Mouse (Mus musculus): ENCODE measurements around the gene Mrnip. TPM values are rescaled to one million over a fixed set of nuclear protein-coding genes. Genes with fewer than 3 reads are reported as not detected.

Gene Mrnip
- polyA plus RNA-seq, 1 experiment, result 21.1 TPM

GRCm38 (mm10) chr11:50159347-50159746 lies 14.9 kb upstream of the Mrnip start:
- no peaks in the 10 kb centered on the region for H3K27me3 ChIP-seq (replicated peaks; ENCODE audit: control insufficient read depth, insufficient read depth, low read length)
- DNase-seq, result no peak
- no peak for TF ChIP-seq POLR2A (IDR thresholded peaks at IDR 0.05; ENCODE audit: low read depth, low read length)
- no peak for TF ChIP-seq CTCF (conservative IDR thresholded peaks at IDR 0.05; ENCODE audit: insufficient read depth, insufficient read length, low read depth, low read length)
- peaks cover 15% of the 10 kb centered on the region; the same call in 1 of the 2 replicates for H3K4me1 ChIP-seq (ENCODE audit: control insufficient read depth, insufficient read depth, low read length)
- no peak overlapping the region for H3K27ac ChIP-seq (ENCODE audit: insufficient read depth, low read depth, low read length)
- WGBS, result 68% methylated on average over 4 of the region's 4 CpGs
- H3K4me3 ChIP-seq (ENCODE audit: insufficient read depth, low read depth, low read length), result no peak overlapping the region
- H3K36me3 ChIP-seq (ENCODE audit: control insufficient read depth, insufficient read depth, low read length), result peaks cover 5% of the 10 kb centered on the region; the same call in 1 of the 2 replicates

GRCm38 (mm10) chr11:50161578-50162304 lies 12.5 kb upstream of the Mrnip start:
- H3K27me3 ChIP-seq (replicated peaks; ENCODE audit: control insufficient read depth, insufficient read depth, low read length), result no peaks in the 10 kb centered on the region
- peak overlapping the region; percentile 6; the same call in 1 of the 2 replicates for H3K27ac ChIP-seq (ENCODE audit: insufficient read depth, low read depth, low read length)
- H3K36me3 ChIP-seq (ENCODE audit: control insufficient read depth, insufficient read depth, low read length), result peaks cover 4% of the 10 kb centered on the region; the same call in 1 of the 2 replicates
- no peak overlapping the region for H3K4me3 ChIP-seq (ENCODE audit: insufficient read depth, low read depth, low read length)
- DNase-seq, result peak; percentile 68
- peak; percentile 95 for TF ChIP-seq CTCF (conservative IDR thresholded peaks at IDR 0.05; ENCODE audit: insufficient read depth, insufficient read length, low read depth, low read length)
- no peak for TF ChIP-seq POLR2A (IDR thresholded peaks at IDR 0.05; ENCODE audit: low read depth, low read length)
- WGBS, result 70% methylated on average over 10 of the region's 10 CpGs
- peaks cover 15% of the 10 kb centered on the region; the same call in 1 of the 2 replicates for H3K4me1 ChIP-seq (ENCODE audit: control insufficient read depth, insufficient read depth, low read length)

GRCm38 (mm10) chr11:50162338-50163050 lies 11.8 kb upstream of the Mrnip start:
- no peaks in the 10 kb centered on the region for H3K36me3 ChIP-seq (ENCODE audit: control insufficient read depth, insufficient read depth, low read length)
- 98% methylated on average over 3 of the region's 3 CpGs for WGBS
- TF ChIP-seq CTCF (conservative IDR thresholded peaks at IDR 0.05; ENCODE audit: insufficient read depth, insufficient read length, low read depth, low read length), result no peak
- H3K27me3 ChIP-seq (replicated peaks; ENCODE audit: control insufficient read depth, insufficient read depth, low read length), result no peaks in the 10 kb centered on the region
- no peak overlapping the region for H3K4me3 ChIP-seq (ENCODE audit: insufficient read depth, low read depth, low read length)
- H3K4me1 ChIP-seq (ENCODE audit: control insufficient read depth, insufficient read depth, low read length), result peaks cover 15% of the 10 kb centered on the region; the same call in 1 of the 2 replicates
- peak overlapping the region; percentile 6; the same call in 1 of the 2 replicates for H3K27ac ChIP-seq (ENCODE audit: insufficient read depth, low read depth, low read length)
- peak; percentile 46 for DNase-seq

GRCm38 (mm10) chr11:50168352-50168751 lies 5.9 kb upstream of the Mrnip start:
- Histone ChIP-seq H3K4me3 (ENCODE audit: insufficient read depth, low read depth, low read length) (no peak overlapping the region), H3K36me3 (ENCODE audit: control insufficient read depth, insufficient read depth, low read length) (no peaks in the 10 kb centered on the region; the same call in 1 of the 2 replicates), H3K27me3 (replicated peaks; ENCODE audit: control insufficient read depth, insufficient read depth, low read length) (no peaks in the 10 kb centered on the region), H3K27ac (ENCODE audit: insufficient read depth, low read depth, low read length) (no peak overlapping the region), H3K4me1 (ENCODE audit: control insufficient read depth, insufficient read depth, low read length) (0 out of 2 replicates have a peak, but pooled peaks cover 5% of the 10 kb centered on the region)
- DNase-seq, result peak; percentile 47
- TF ChIP-seq POLR2A (IDR thresholded peaks at IDR 0.05; ENCODE audit: low read depth, low read length), result no peak
- no peak for TF ChIP-seq CTCF (conservative IDR thresholded peaks at IDR 0.05; ENCODE audit: insufficient read depth, insufficient read length, low read depth, low read length)
- 67% methylated on average over 5 of the region's 5 CpGs for WGBS

- H3K27me3 ChIP-seq (replicated peaks; ENCODE audit: control insufficient read depth, insufficient read depth, low read length), result no peaks in the 10 kb centered on the region
- no peaks in the 10 kb centered on the region; the same call in 1 of the 2 replicates for H3K36me3 ChIP-seq (ENCODE audit: control insufficient read depth, insufficient read depth, low read length)
- TF ChIP-seq POLR2A (IDR thresholded peaks at IDR 0.05; ENCODE audit: low read depth, low read length) (peak; percentile 21), CTCF (conservative IDR thresholded peaks at IDR 0.05; ENCODE audit: insufficient read depth, insufficient read length, low read depth, low read length) (no peak)
- peak overlapping the region; percentile 76 for H3K4me3 ChIP-seq (ENCODE audit: insufficient read depth, low read depth, low read length)
- H3K4me1 ChIP-seq (ENCODE audit: control insufficient read depth, insufficient read depth, low read length), result peaks cover 25% of the 10 kb centered on the region
- WGBS, result 0% methylated on average over 27 of the region's 27 CpGs
- DNase-seq, result peak; percentile 99
- peak overlapping the region; percentile 48 for H3K27ac ChIP-seq (ENCODE audit: insufficient read depth, low read depth, low read length)
These were observed 515 bp downstream of the Mrnip start for GRCm38 (mm10) chr11:50174730-50175187.

- TF ChIP-seq CTCF (conservative IDR thresholded peaks at IDR 0.05; ENCODE audit: insufficient read depth, insufficient read length, low read depth, low read length) (no peak), POLR2A (IDR thresholded peaks at IDR 0.05; ENCODE audit: low read depth, low read length) (no peak)
These were observed 2.1 kb downstream of the Mrnip start for GRCm38 (mm10) chr11:50176351-50176750.

GRCm38 (mm10) chr11:50177111-50177510 lies 2.9 kb downstream of the Mrnip start:
- no peak for DNase-seq
- no peaks in the 10 kb centered on the region for H3K27me3 ChIP-seq (replicated peaks; ENCODE audit: control insufficient read depth, insufficient read depth, low read length)
- 51% methylated on average over 6 of the region's 6 CpGs for WGBS
- no peak for TF ChIP-seq POLR2A (IDR thresholded peaks at IDR 0.05; ENCODE audit: low read depth, low read length)
- no peak for TF ChIP-seq CTCF (conservative IDR thresholded peaks at IDR 0.05; ENCODE audit: insufficient read depth, insufficient read length, low read depth, low read length)
- peaks cover 25% of the 10 kb centered on the region for H3K4me1 ChIP-seq (ENCODE audit: control insufficient read depth, insufficient read depth, low read length)
- no peaks in the 10 kb centered on the region for H3K36me3 ChIP-seq (ENCODE audit: control insufficient read depth, insufficient read depth, low read length)
- H3K27ac ChIP-seq (ENCODE audit: insufficient read depth, low read depth, low read length), result peak overlapping the region; percentile 48; the same call in 1 of the 2 replicates
- no peak overlapping the region for H3K4me3 ChIP-seq (ENCODE audit: insufficient read depth, low read depth, low read length)

More at GRCm38 (mm10) chr11:50176351-50176750, 2.1 kb downstream of the Mrnip start:
- Histone ChIP-seq H3K27ac (ENCODE audit: insufficient read depth, low read depth, low read length) (peak overlapping the region; percentile 66; the same call in 1 of the 2 replicates), H3K27me3 (replicated peaks; ENCODE audit: control insufficient read depth, insufficient read depth, low read length) (no peaks in the 10 kb centered on the region), H3K4me3 (ENCODE audit: insufficient read depth, low read depth, low read length) (no peak overlapping the region), H3K36me3 (ENCODE audit: control insufficient read depth, insufficient read depth, low read length) (no peaks in the 10 kb centered on the region), H3K4me1 (ENCODE audit: control insufficient read depth, insufficient read depth, low read length) (peaks cover 25% of the 10 kb centered on the region)
- 40% methylated on average over 3 of the region's 3 CpGs for WGBS
- DNase-seq, result peak; percentile 91
